9 mouse cellular contexts compared by ENCODE assay signal in genomic region chr7:19342481-19343027, GRCm38 (mm10). TPM values are rescaled to one million over a fixed set of nuclear protein-coding genes. Genes with fewer than 3 reads are reported as not detected.
DNase-seq lines count a peak whose midpoint lies in the region; ATAC-seq and TF ChIP-seq lines count a peak whose summit lies in the region.
"Had no signal": no experiment of that assay in that cellular context is flagged by ENCODE, and none has a peak within 500 bp of the region (broad histone marks: within the 10 kb centered on the region; RNA-seq: fewer than 3 reads in every experiment).

No protein-coding gene starts in this region.

- H3K27ac ChIP-seq in ES-E14 (ENCODE audit: insufficient read depth, low read depth, low read length, poor library complexity, severe bottlenecking): no peak overlapping the region
- H3K27ac ChIP-seq in hindbrain, embryonic 10.5 days: peak overlapping the region; percentile 76
- H3K27ac ChIP-seq in lung, embryonic 14.5 days (ENCODE audit: low read depth): peak overlapping the region; percentile 60; the same call in 1 of the 2 replicates

- H3K4me3 ChIP-seq in ES-E14 (ENCODE audit: insufficient read depth in 1 of 2, low read depth in 1 of 2, low read length in 2 of 2, poor library complexity in 1 of 2, severe bottlenecking in 1 of 2): peak overlapping the region; percentile 49 to 61; a peak in 3 of 4 replicates
- peak overlapping the region; percentile 69 for H3K4me3 ChIP-seq in hindbrain, embryonic 10.5 days
- H3K4me3 ChIP-seq in lung, embryonic 14.5 days (ENCODE audit: low read depth, low read length): peak overlapping the region; percentile 47
- H3K4me3 ChIP-seq: erythroblast, embryonic 14.5 days had no signal

- no peaks in the 10 kb centered on the region for H3K9me3 ChIP-seq in ES-E14 (ENCODE audit: control insufficient read depth, insufficient read depth, low read depth, low read length)
- H3K9me3 ChIP-seq in hindbrain, embryonic 10.5 days: no peaks in the 10 kb centered on the region
- no peaks in the 10 kb centered on the region for H3K9me3 ChIP-seq in lung, embryonic 14.5 days (ENCODE audit: low read depth, low read length)

- WGBS in hindbrain, embryonic 10.5 days: under 1% methylated on average over 27 of the region's 27 CpGs
- WGBS in lung, embryonic 14.5 days: 1% methylated on average over 27 of the region's 27 CpGs

- peak; percentile 98 for TF ChIP-seq CTCF in lung, embryonic 14.5 days (IDR thresholded peaks at IDR 0.05; ENCODE audit: low read depth)

- peak overlapping the region; percentile 94 for H3K4me2 ChIP-seq in lung, embryonic 14.5 days

- no peak for ATAC-seq in lung, embryonic 14.5 days (ENCODE audit: insufficient read depth)

- in situ Hi-C loops in ES-E14 (cut with MboI; ENCODE audit: low sequenced_read_pairs in 2 of 2, unreplicated experiment in 2 of 2): no loop called here

- peaks cover 27% of the 10 kb centered on the region for H3K27me3 ChIP-seq in hindbrain, embryonic 10.5 days (ENCODE audit: insufficient read depth, poor library complexity, severe bottlenecking)
- peaks cover 12% of the 10 kb centered on the region for H3K27me3 ChIP-seq in lung, embryonic 14.5 days (ENCODE audit: insufficient read depth, low read length)

- H3K36me3 ChIP-seq in ES-E14 (ENCODE audit: control insufficient read depth, insufficient read depth, low read length, poor library complexity, severe bottlenecking): no peaks in the 10 kb centered on the region
- H3K36me3 ChIP-seq in hindbrain, embryonic 10.5 days: peaks cover 1% of the 10 kb centered on the region; the same call in 1 of the 2 replicates
- no peaks in the 10 kb centered on the region for H3K36me3 ChIP-seq in lung, embryonic 14.5 days (ENCODE audit: insufficient read depth)

- peaks cover 4 to 19% of the 10 kb centered on the region in 2 experiments; a peak in 3 of 4 replicates for H3K4me1 ChIP-seq in ES-E14 (ENCODE audit: control insufficient read depth in 2 of 2, insufficient read depth in 2 of 2, low read length in 2 of 2, poor library complexity in 1 of 2)
- H3K4me1 ChIP-seq in hindbrain, embryonic 10.5 days (replicated peaks): peaks cover 43% of the 10 kb centered on the region
- H3K4me1 ChIP-seq in lung, embryonic 14.5 days (ENCODE audit: insufficient read depth): no peaks in the 10 kb centered on the region; the same call in 1 of the 2 replicates

- DNase-seq in ES-E14 (ENCODE audit: low read depth, low spot score): no peak
- peak; percentile 96 for DNase-seq in cerebellum, adult 8-10 months
- peak; percentile 75 to 98 for DNase-seq in frontal cortex, adult 2 months (ENCODE audit: extremely low spot score in 1 of 2, low spot score in 1 of 2)
- peak; percentile 88 for DNase-seq in hindbrain, embryonic 10.5 days (ENCODE audit: low spot score)
- DNase-seq in layer of hippocampus, adult 9-10 months (ENCODE audit: low spot score): peak; percentile 91
- DNase-seq in lung, embryonic 14.5 days: peak; percentile 94
- peak; percentile 90 for DNase-seq in ovary, postnatal 14 days (ENCODE audit: low spot score)
- DNase-seq in thymus, postnatal 10 days (ENCODE audit: low spot score in 2 of 2): peak; percentile 55 to 79

- H3K9ac ChIP-seq in ES-E14 (ENCODE audit: insufficient read depth, low read depth, low read length, poor library complexity, severe bottlenecking): peak overlapping the region; percentile 64; the same call in 1 of the 2 replicates
- H3K9ac ChIP-seq in lung, embryonic 14.5 days: peak overlapping the region; percentile 48

TF ChIP-seq in ES-E14, 5 proteins besides CTCF, POLR2A, EP300 and RAD21:
- TF ChIP-seq HCFC1 (IDR thresholded peaks at IDR 0.05; ENCODE audit: borderline replicate concordance, insufficient read depth, low read length) (no peak), ZNF384 (IDR thresholded peaks at IDR 0.05; ENCODE audit: low read depth, low read length) (no peak), MAFK (IDR thresholded peaks at IDR 0.05; ENCODE audit: insufficient read depth, low read depth, low read length) (no peak), ZC3H11A (IDR thresholded peaks at IDR 0.05; ENCODE audit: borderline replicate concordance, low read depth, low read length) (no peak), CHD2 (IDR thresholded peaks at IDR 0.05; ENCODE audit: low read depth, low read length) (no peak)

RNA-seq across cellular contexts. Expression of gene Ercc1, which starts 2.0 kb away (rescaled TPM):
- 48.0 and 53.2 TPM in 2 replicates for total RNA-seq in ES-E14 (2012; rRNA removed)
- 49.9 and 53.6 TPM in 2 replicates for polyA plus RNA-seq in frontal cortex, adult 2 months (2012; rRNA removed)
- polyA plus RNA-seq in hindbrain, embryonic 10.5 days (2016; fragmentation: Nextera tagmentation; extraction: Ambion mirVana): 106 and 128 TPM in 2 replicates
- polyA plus RNA-seq in lung, embryonic 14.5 days (2014; fragmentation: Nextera tagmentation; extraction: Ambion mirVana): 88.6 and 90.5 TPM in 2 replicates

RNA-seq across cellular contexts. Expression of gene Cd3eap, which starts 16.7 kb away (rescaled TPM):
- total RNA-seq in ES-E14 (2012; rRNA removed): 18.3 and 26.7 TPM in 2 replicates
- polyA plus RNA-seq in frontal cortex, adult 2 months (2012; rRNA removed): 12.7 and 15.2 TPM in 2 replicates
- polyA plus RNA-seq in hindbrain, embryonic 10.5 days (2016; fragmentation: Nextera tagmentation; extraction: Ambion mirVana): 18.7 and 24.4 TPM in 2 replicates
- polyA plus RNA-seq in lung, embryonic 14.5 days (2014; fragmentation: Nextera tagmentation; extraction: Ambion mirVana): 21.3 and 24.2 TPM in 2 replicates

RNA-seq across cellular contexts. Expression of gene Ppp1r13l, which starts 17.0 kb away (rescaled TPM):
- 5.3 and 7.4 TPM in 2 replicates for total RNA-seq in ES-E14 (2012; rRNA removed)
- 5.3 and 5.5 TPM in 2 replicates for polyA plus RNA-seq in frontal cortex, adult 2 months (2012; rRNA removed)
- polyA plus RNA-seq in hindbrain, embryonic 10.5 days (2016; fragmentation: Nextera tagmentation; extraction: Ambion mirVana): 4.7 and 5.6 TPM in 2 replicates
- 5.4 and 7.9 TPM in 2 replicates for polyA plus RNA-seq in lung, embryonic 14.5 days (2014; fragmentation: Nextera tagmentation; extraction: Ambion mirVana)

RNA-seq across cellular contexts. Expression of gene Fosb, which starts 32.7 kb away (rescaled TPM):
- 5.8 and 6.3 TPM in 2 replicates for total RNA-seq in ES-E14 (2012; rRNA removed)
- 6.3 and 22.4 TPM in 2 replicates for polyA plus RNA-seq in frontal cortex, adult 2 months (2012; rRNA removed)
- polyA plus RNA-seq in hindbrain, embryonic 10.5 days (2016; fragmentation: Nextera tagmentation; extraction: Ambion mirVana): not detected in 2 replicates
- polyA plus RNA-seq in lung, embryonic 14.5 days (2014; fragmentation: Nextera tagmentation; extraction: Ambion mirVana): not detected in 2 replicates

RNA-seq across cellular contexts. Expression of gene Ercc2, which starts 39.3 kb away (rescaled TPM):
- total RNA-seq in ES-E14 (2012; rRNA removed): 38.8 and 62.6 TPM in 2 replicates
- 41.5 and 47.0 TPM in 2 replicates for polyA plus RNA-seq in frontal cortex, adult 2 months (2012; rRNA removed)
- polyA plus RNA-seq in hindbrain, embryonic 10.5 days (2016; fragmentation: Nextera tagmentation; extraction: Ambion mirVana): 29.0 and 33.9 TPM in 2 replicates
- 11.4 and 12.1 TPM in 2 replicates for polyA plus RNA-seq in lung, embryonic 14.5 days (2014; fragmentation: Nextera tagmentation; extraction: Ambion mirVana)
